Mouse (Mus musculus) lung, embryonic 15.5 days (tissue): Measurements from ENCODE around the gene Naa40. TPM values are rescaled to one million over a fixed set of nuclear protein-coding genes. Genes with fewer than 3 reads are reported as not detected.

Experiments
- ATAC-seq: fragments of 200-750 bp; cut with Nextera tagmentation; 2 replicates; pipeline ENCODE4 v1.8.0; 2017; ENCODE audit warnings: moderate number of reproducible peaks, borderline replicate concordance; ENCODE audit not compliant: low FRiP score, low TSS enrichment; ENCODE audit errors: extremely low read depth
- H3K27ac ChIP-seq: fragments of 300-500 bp; sonication (generic); 2 replicates; pipeline ENCODE4 v1.5.1; 2015; ENCODE audit warnings: moderate library complexity, mild to moderate bottlenecking, inconsistent platforms
- H3K27me3 ChIP-seq: fragments of 300-500 bp; sonication (generic); 2 replicates; pipeline ENCODE4 v1.6.1; 2015; ENCODE audit warnings: inconsistent platforms
- H3K36me3 ChIP-seq: fragments of 300-500 bp; sonication (generic); 2 replicates; pipeline ENCODE4 v1.6.1; 2015; ENCODE audit warnings: inconsistent platforms
- H3K4me1 ChIP-seq: fragments of 300-500 bp; sonication (generic); 2 replicates; pipeline ENCODE4 v1.6.1; 2015; ENCODE audit warnings: inconsistent platforms
- H3K4me2 ChIP-seq: fragments of 300-500 bp; sonication (generic); 2 replicates; pipeline ENCODE4 v1.6.1; 2015; ENCODE audit warnings: inconsistent platforms, mild to moderate bottlenecking, moderate library complexity
- H3K4me3 ChIP-seq: fragments of 300-500 bp; sonication (generic); 2 replicates; pipeline ENCODE4 v1.5.1; 2015; ENCODE audit warnings: mild to moderate bottlenecking, inconsistent platforms
- H3K9ac ChIP-seq: fragments of 300-500 bp; sonication (generic); 2 replicates; pipeline ENCODE4 v1.6.1; 2015; ENCODE audit warnings: inconsistent platforms
- H3K9me3 ChIP-seq: fragments of 300-500 bp; sonication (generic); 2 replicates; pipeline ENCODE4 v1.6.1; 2016; ENCODE audit warnings: inconsistent platforms
- WGBS: fragments of 180-500 bp; shearing (Covaris S2); methylation state at CpG from one replicate; pipeline ENCODE4 v1.1.7; 2015; 5-methylcytosine and 5-hydroxymethylcytosine counted together
- polyA plus RNA-seq: library from polyadenylated mRNA; unstranded; fragments of >200 nt; fragmentation: Nextera tagmentation; extraction: Ambion mirVana; gene quantifications from 2 replicates; pipeline ENCODE4 v1.2.1, GENCODE M21; 2015

The Naa40 gene
- polyA plus RNA-seq, 1 experiment from 2014 or later = 61.5 TPM

DNA sequence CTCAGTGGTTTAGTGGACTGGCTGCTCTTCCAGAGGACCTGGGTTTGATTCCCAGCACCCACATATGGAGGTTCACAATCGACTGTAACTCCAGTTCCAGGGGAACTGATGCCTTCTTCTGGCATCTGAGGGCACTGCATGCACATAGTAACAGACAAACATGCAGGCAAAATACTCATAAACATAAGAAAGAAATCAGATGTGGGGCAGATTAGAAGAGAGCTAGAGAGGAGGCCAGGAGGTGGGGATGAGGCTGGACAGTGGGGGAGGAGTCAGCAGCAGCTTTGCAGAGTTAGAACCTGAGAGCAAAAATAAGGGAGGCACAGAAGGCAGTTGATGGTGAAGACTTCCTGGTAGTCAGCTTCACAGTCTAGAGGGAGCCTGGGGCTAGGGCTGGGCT is 21.6 kb upstream of the Naa40 start:
- Histone ChIP-seq H3K27me3 (no peaks in the 10 kb centered on the region), H3K27ac (no peak overlapping the region), H3K4me1 (peaks cover 37% of the 10 kb centered on the region), H3K4me3 (no peak overlapping the region), H3K9ac (no peak overlapping the region), H3K36me3 (no peaks in the 10 kb centered on the region), H3K9me3 (no peaks in the 10 kb centered on the region), H3K4me2 (no peak overlapping the region)
- WGBS = 76% methylated on average over 1 of the region's 1 CpGs
- ATAC-seq = no peak

DNA sequence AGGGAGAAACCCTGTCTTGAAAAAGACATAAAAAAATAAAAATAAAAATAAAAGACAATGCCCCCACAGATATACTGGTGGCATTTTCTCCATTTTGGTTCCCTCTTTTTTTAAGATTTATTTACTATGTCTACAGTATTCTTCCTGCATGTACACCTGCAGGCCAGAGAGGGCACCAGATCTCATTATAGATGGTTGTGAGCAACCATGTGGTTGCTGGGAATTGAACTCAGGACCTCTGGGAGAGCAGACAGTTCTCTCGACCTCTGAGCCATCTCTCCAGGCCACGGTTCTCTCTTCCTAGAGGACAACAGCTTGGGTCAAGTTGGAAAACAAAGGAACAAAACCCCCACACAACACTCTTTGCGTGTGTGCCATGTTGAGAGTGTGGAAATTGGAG is 21.0 kb upstream of the Naa40 start:
- no peak overlapping the region for H3K27ac ChIP-seq
- 91% methylated on average over 3 of the region's 3 CpGs for WGBS

DNA sequence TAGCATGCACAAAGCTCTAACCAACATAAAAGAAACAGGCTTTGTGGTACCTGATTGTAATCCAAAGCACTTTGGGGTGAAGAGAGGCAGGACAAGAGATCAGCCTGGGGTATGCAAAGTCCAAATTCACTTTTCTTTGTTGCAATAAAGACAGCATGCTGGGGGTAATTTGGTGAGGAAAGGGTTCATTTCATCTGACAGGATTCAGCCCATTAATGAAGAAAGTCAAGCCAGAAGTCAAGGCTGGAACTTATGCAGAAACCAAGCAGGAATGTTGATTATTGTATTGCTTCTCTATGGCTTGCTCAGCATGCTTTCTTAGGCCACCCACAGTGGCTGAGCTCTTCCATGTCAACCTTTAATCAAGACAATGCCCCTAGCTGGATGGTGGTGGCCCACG is 20.5 kb upstream of the Naa40 start:
- Histone ChIP-seq H3K27me3 (no peaks in the 10 kb centered on the region), H3K9me3 (no peaks in the 10 kb centered on the region), H3K36me3 (no peaks in the 10 kb centered on the region), H3K4me3 (no peak overlapping the region), H3K4me1 (peaks cover 26% of the 10 kb centered on the region), H3K4me2 (no peak overlapping the region), H3K9ac (no peak overlapping the region), H3K27ac (no peak overlapping the region)
- ATAC-seq = no peak
- WGBS = 100% methylated on average over 1 of the region's 1 CpGs

More for the DNA sequence above, 21.0 kb upstream of the Naa40 start:
- peaks cover 31% of the 10 kb centered on the region for H3K4me1 ChIP-seq
- no peaks in the 10 kb centered on the region for H3K27me3 ChIP-seq
- H3K9ac ChIP-seq = no peak overlapping the region
- H3K9me3 ChIP-seq = no peaks in the 10 kb centered on the region
- H3K4me3 ChIP-seq = no peak overlapping the region
- no peaks in the 10 kb centered on the region for H3K36me3 ChIP-seq
- no peak overlapping the region for H3K4me2 ChIP-seq
- ATAC-seq = no peak

DNA sequence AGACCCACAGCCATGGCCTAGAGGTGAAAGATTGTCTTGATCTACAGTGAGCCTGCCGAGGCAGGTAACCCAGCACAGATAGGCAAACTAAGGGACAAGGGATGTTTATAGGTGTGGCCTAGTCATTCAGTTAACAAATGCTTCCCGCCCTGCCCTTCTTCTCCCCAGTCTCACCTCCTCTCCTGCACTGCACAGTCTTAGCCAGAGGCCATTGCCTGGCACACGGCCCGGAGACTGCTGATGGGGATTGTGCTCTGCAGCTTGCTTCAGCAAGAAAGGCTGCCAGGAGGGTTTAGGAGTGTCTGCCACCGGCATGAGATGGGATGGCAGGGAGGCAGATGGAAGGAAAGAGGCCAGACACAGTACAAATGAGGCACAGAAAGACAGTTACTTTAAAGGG is 16.9 kb upstream of the Naa40 start:
- Histone ChIP-seq H3K9ac (no peak overlapping the region), H3K4me2 (no peak overlapping the region), H3K27ac (no peak overlapping the region), H3K27me3 (no peaks in the 10 kb centered on the region), H3K36me3 (no peaks in the 10 kb centered on the region), H3K4me1 (no peaks in the 10 kb centered on the region), H3K9me3 (no peaks in the 10 kb centered on the region), H3K4me3 (no peak overlapping the region)
- WGBS = 67% methylated on average over 5 of the region's 5 CpGs
- no peak for ATAC-seq

DNA sequence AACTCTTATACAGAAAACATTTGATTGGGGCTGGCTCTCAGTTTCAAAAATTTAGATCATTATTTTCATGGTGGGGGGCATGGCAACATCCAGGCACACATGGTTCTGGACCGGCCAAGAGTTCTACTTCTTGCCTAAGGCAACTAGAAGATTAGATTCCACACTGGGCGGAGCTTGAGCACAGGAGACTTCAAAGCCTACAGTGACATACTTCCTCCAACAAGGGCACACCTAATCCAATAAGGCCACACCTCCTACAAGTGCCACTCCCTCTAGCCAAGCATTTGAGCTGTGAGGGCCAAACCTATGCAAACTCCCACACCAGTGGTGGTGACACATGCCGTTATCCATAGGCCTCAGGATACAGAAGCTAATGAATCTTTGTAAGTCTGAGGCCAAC is 5.0 kb upstream of the Naa40 start:
- Histone ChIP-seq H3K9ac (no peak overlapping the region), H3K4me3 (no peak overlapping the region), H3K27ac (no peak overlapping the region), H3K9me3 (no peaks in the 10 kb centered on the region), H3K4me1 (no peaks in the 10 kb centered on the region; the same call in 1 of the 2 replicates), H3K36me3 (no peaks in the 10 kb centered on the region), H3K4me2 (no peak overlapping the region), H3K27me3 (no peaks in the 10 kb centered on the region)
- no peak for ATAC-seq
- WGBS = 72% methylated on average over 3 of the region's 3 CpGs

DNA sequence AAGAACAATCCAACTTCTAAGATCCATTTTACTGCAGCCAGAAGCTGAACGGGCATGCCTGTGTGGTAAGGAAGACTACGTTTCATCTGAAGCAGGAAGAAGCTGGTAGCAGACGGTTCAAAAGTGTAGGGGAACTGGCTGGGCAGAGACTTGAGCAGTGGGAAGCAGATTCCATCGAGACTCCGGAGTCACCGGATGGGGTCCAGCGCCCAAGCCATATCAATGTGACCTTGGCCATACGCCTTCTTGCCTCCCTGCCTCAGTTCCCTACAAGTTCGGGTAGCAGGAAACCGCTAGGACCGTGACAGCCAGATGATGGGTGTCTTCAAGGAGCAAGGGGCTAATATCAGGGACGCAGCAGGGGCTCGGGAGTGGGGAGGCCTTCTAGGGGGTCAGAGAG is 692 bp downstream of the Naa40 start:
- H3K9me3 ChIP-seq = no peaks in the 10 kb centered on the region
- WGBS = 2% methylated on average over 13 of the region's 13 CpGs
- peak overlapping the region; percentile 76 for H3K4me3 ChIP-seq
- ATAC-seq = no peak
- peaks cover 9% of the 10 kb centered on the region for H3K4me1 ChIP-seq
- H3K27ac ChIP-seq = peak overlapping the region; percentile 77
- peak overlapping the region; percentile 79 for H3K9ac ChIP-seq
- H3K27me3 ChIP-seq = no peaks in the 10 kb centered on the region
- peak overlapping the region; percentile 66 for H3K4me2 ChIP-seq
- no peaks in the 10 kb centered on the region for H3K36me3 ChIP-seq

DNA sequence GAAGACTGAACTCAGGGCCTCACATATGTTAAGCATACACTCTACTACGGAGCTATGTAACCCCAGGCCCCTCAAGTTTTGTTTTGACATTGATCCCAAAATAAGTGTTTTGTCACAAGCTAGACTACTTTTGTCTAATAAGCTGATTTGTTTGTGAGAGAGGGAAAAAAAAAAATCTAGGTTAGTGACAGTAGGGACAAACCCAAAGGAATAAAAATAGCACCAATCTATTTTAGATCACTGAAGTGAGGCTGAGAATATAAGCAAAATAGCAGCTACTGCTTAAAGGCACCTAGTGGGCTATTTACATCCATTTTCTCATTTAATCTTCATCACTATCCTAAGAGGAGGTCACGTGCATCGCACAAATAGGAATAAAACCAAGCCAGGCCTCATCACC is 1.4 kb downstream of the Naa40 start:
- Histone ChIP-seq H3K4me1 (peaks cover 9% of the 10 kb centered on the region), H3K4me3 (peak overlapping the region; percentile 76), H3K4me2 (peak overlapping the region; percentile 66), H3K9me3 (no peaks in the 10 kb centered on the region), H3K9ac (peak overlapping the region; percentile 79; the same call in 1 of the 2 replicates), H3K27ac (no peak overlapping the region), H3K36me3 (peaks cover under 1% of the 10 kb centered on the region; the same call in 1 of the 2 replicates), H3K27me3 (no peaks in the 10 kb centered on the region)
- ATAC-seq = no peak
- 88% methylated on average over 3 of the region's 3 CpGs for WGBS

DNA sequence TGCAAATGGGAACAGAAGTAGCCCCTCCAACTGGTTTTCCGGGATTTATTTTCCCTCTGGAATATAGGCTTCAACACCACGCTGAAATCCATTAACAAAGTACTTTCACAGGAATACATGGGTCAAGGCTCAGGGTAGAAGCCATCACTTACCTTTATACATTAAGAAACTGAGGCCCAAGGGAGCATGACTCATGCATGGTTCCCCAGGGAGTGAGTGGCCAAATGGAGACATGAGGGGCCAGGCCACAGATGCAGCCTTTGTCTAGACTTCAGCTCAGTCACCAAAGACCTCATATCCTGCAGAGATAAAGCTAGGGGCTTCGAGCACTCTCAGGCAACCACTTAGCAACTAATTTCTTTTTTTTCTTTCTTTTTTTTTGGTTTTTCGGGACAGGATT is 4.2 kb downstream of the Naa40 start:
- 91% methylated on average over 4 of the region's 4 CpGs for WGBS
- ATAC-seq = no peak
- Histone ChIP-seq H3K36me3 (peaks cover 23% of the 10 kb centered on the region), H3K27me3 (no peaks in the 10 kb centered on the region), H3K4me1 (peaks cover 9% of the 10 kb centered on the region), H3K9ac (no peak overlapping the region), H3K4me2 (no peak overlapping the region), H3K9me3 (no peaks in the 10 kb centered on the region), H3K27ac (no peak overlapping the region), H3K4me3 (no peak overlapping the region)

DNA sequence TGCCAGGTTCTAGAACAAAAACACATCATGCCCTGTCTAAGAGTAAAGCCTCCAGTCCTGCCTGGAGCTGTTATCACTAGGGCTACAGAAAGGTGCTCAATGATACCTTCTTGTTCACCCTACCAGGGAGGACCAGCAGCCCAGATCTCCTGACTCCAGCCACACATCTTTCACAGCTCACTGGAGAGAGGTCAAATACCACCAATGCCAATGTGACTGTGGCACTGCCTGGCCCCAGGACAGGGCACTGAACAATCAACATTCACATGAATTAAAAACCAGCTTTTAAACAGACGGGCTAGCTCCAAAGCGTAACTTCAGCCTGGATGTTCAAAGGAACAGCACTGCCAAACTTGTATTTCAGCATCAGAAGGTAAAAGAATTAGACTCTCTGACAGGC is 5.0 kb downstream of the Naa40 start:
- no peak for ATAC-seq
- Histone ChIP-seq H3K27ac (no peak overlapping the region), H3K4me3 (no peak overlapping the region), H3K4me1 (peaks cover 9% of the 10 kb centered on the region), H3K4me2 (no peak overlapping the region), H3K9me3 (no peaks in the 10 kb centered on the region), H3K36me3 (peaks cover 30% of the 10 kb centered on the region), H3K9ac (no peak overlapping the region), H3K27me3 (no peaks in the 10 kb centered on the region)
- 95% methylated on average over 2 of the region's 2 CpGs for WGBS

DNA sequence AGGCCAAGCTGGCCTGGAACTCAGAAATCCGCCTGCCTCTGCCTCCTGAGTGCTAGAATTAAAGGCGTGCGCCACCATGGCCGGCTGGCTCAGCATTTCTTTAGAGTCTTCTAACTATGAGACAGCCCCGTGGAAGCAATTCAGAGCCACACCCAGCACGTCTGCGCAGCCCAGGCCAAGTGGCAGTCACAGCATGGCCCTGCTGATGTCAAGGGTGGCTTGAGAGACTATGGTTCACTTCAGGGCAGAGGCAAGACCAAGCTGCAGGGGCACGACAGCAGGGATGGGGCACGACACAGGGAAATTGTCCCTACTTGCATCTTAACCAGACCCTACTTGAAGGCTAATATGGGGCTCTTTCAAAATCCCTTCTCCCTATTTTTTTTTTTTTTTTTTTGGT is 5.5 kb downstream of the Naa40 start:
- no peaks in the 10 kb centered on the region for H3K27me3 ChIP-seq
- no peak for ATAC-seq

DNA sequence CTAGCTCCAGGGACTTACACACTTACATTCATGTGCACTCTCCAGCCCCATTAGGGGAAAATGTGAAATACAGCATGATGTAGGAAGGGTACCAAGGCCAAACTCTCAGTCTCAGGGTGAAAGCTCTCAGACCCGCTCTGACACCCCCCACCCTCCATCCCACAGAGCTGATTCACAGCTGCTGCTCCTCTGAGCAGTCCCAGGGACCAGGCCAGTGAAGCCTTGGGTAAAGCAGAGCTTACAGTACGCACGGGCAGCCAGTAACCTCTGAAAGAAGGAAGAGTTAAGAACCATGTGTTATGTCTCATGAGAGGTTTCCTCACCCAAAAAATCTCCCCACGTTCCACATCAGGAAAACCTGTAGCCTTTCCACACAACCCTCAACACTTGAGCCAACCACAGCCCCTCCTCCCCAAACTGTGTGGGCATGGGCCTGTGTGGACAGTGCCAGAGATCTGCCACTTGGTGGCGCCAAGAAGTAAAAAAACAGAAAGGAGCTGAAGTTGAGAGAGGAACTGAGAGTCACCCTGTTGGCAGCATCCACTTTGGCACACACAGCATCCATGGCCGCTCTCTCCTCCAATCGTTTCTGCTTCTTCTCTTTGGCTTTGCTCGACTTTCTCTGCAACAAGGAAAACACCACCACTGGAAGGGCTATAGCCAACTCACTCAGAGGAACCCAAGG is 6.3 kb downstream of the Naa40 start:
- H3K27me3 ChIP-seq = no peaks in the 10 kb centered on the region
- H3K4me3 ChIP-seq = no peak overlapping the region
- peak; percentile 73; the same call in 1 of the 2 replicates for ATAC-seq
- no peak overlapping the region for H3K4me2 ChIP-seq
- H3K27ac ChIP-seq = no peak overlapping the region
- no peak overlapping the region for H3K9ac ChIP-seq
- peaks cover 38% of the 10 kb centered on the region for H3K36me3 ChIP-seq
- peaks cover 3% of the 10 kb centered on the region for H3K4me1 ChIP-seq
- WGBS = 53% methylated on average over 8 of the region's 8 CpGs
- H3K9me3 ChIP-seq = no peaks in the 10 kb centered on the region

More for the DNA sequence above, 5.5 kb downstream of the Naa40 start:
- Histone ChIP-seq H3K9me3 (no peaks in the 10 kb centered on the region), H3K36me3 (peaks cover 31% of the 10 kb centered on the region), H3K4me1 (peaks cover 9% of the 10 kb centered on the region), H3K27ac (no peak overlapping the region), H3K4me3 (no peak overlapping the region), H3K4me2 (no peak overlapping the region), H3K9ac (no peak overlapping the region)
- 89% methylated on average over 9 of the region's 9 CpGs for WGBS

DNA sequence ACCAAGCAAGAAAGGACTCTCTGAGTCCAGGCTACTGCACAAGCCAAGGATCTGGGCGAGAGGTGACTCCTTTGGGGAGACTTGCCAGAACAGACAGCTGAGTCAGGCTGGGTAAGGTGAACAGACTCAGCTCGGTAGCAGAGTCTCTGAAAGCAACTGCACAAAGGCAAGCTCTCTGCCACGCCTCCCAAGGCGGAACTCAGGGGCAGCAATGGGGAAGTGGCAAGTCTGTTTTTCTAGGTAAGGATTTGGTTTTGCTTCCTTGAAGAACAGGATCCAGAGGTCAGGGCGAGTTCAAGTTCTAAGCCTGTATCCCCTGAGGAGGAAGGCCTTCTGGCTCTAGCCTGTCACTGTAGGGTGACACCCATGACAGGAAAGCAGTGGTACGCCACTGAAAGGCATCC is 14.5 kb downstream of the Naa40 start:
- Histone ChIP-seq H3K9ac (no peak overlapping the region), H3K27me3 (no peaks in the 10 kb centered on the region), H3K4me3 (no peak overlapping the region), H3K4me1 (no peaks in the 10 kb centered on the region), H3K36me3 (peaks cover 45% of the 10 kb centered on the region), H3K27ac (no peak overlapping the region), H3K4me2 (no peak overlapping the region), H3K9me3 (no peaks in the 10 kb centered on the region)
- ATAC-seq = no peak
- WGBS = 73% methylated on average over 6 of the region's 6 CpGs
